ENCODE assay signal across 17 mouse cellular contexts in genomic region chr5:136708116-136708515, GRCm38 (mm10). TPM values are rescaled to one million over a fixed set of nuclear protein-coding genes. Genes with fewer than 3 reads are reported as not detected.
"Had no signal": no experiment of that assay in that cellular context is flagged by ENCODE, and none has a peak within 500 bp of the region (broad histone marks: within the 10 kb centered on the region; RNA-seq: fewer than 3 reads in every experiment).

No protein-coding gene starts in this region.

- H3K27ac ChIP-seq: intestine, embryonic 15.5 days; limb, embryonic 13.5 days; liver, embryonic 14.5 days; midbrain, embryonic 12.5 days had no signal

- H3K36me3 ChIP-seq: intestine, embryonic 15.5 days; limb, embryonic 13.5 days; midbrain, embryonic 12.5 days had no signal

- H3K4me3 ChIP-seq: intestine, embryonic 15.5 days; limb, embryonic 13.5 days; midbrain, embryonic 12.5 days had no signal

- DNase-seq: kidney, adult 8-10 months; kidney, postnatal 25 days; layer of hippocampus, postnatal 36 days; left cerebral cortex, postnatal 4 days; lung, adult 18-20 months; thymus, postnatal 36 days had no signal

- H3K4me1 ChIP-seq: midbrain, embryonic 12.5 days had no signal

- H3K27me3 ChIP-seq: intestine, embryonic 15.5 days had no signal

- ATAC-seq: intestine, embryonic 15.5 days; midbrain, embryonic 16.5 days had no signal

RNA-seq across cellular contexts. Expression of gene Myl10, which starts 15.2 kb away (rescaled TPM):
- total RNA-seq: layer of hippocampus, postnatal 36 days; left cerebral cortex, adult 8-10 months; left cerebral cortex, postnatal 4 days; liver, adult 2 months had no signal
- polyA plus RNA-seq: intestine, embryonic 15.5 days; kidney, embryonic 16.5 days; limb, embryonic 13.5 days; liver, adult 2 months; liver, embryonic 14.5 days; lung, embryonic 16.5 days; midbrain, embryonic 12.5 days; midbrain, embryonic 16.5 days; neural tube, embryonic 14.5 days; stomach, embryonic 14.5 days had no signal
